Mouse (Mus musculus): Measurements from ENCODE around the gene Rin2.

GRCm38 (mm10) chr2:145866238-145866637, 191.2 kb downstream of the Rin2 start:
- TF ChIP-seq CTCF (IDR thresholded peaks at IDR 0.05; ENCODE audit: control insufficient read depth, insufficient read depth, low read length) (no peak), POLR2A (IDR thresholded peaks at IDR 0.05; ENCODE audit: borderline replicate concordance, control insufficient read depth, low read depth, low read length) (no peak)
